Mouse (Mus musculus) heart, embryonic 12.5 days (tissue): ENCODE data around the gene Anapc13. TPM values are rescaled to one million over a fixed set of nuclear protein-coding genes. Genes with fewer than 3 reads are reported as not detected.
A peak's percentile ranks its signal among the peaks of the same experiment; 100 is the strongest.

Experiments
- ATAC-seq: fragments of 200-750 bp; cut with Nextera tagmentation; 2 replicates; pipeline ENCODE4 v1.8.0; 2017; ENCODE audit warnings: moderate TSS enrichment, moderate library complexity; ENCODE audit not compliant: insufficient number of reproducible peaks, low FRiP score
- H3K27ac ChIP-seq: fragments of 300-500 bp; sonication (generic); 2 replicates; pipeline ENCODE4 v1.5.1; 2016; ENCODE audit warnings: mild to moderate bottlenecking, moderate library complexity; ENCODE audit not compliant: poor library complexity, severe bottlenecking
- H3K27me3 ChIP-seq: fragments of 300-500 bp; sonication (generic); replicated peaks from 2 replicates; pipeline ENCODE4 v1.6.1; 2016; ENCODE audit warnings: mild to moderate bottlenecking, moderate library complexity
- H3K36me3 ChIP-seq: fragments of 300-500 bp; sonication (generic); 2 replicates; pipeline ENCODE4 v1.6.1; 2016; ENCODE audit warnings: mild to moderate bottlenecking, moderate library complexity
- H3K4me1 ChIP-seq: fragments of 300-500 bp; sonication (generic); replicated peaks from 2 replicates; pipeline ENCODE4 v1.6.1; 2016; ENCODE audit warnings: mild to moderate bottlenecking
- H3K4me2 ChIP-seq: fragments of 300-500 bp; sonication (generic); 2 replicates; pipeline ENCODE4 v1.6.1; 2016; ENCODE audit warnings: mild to moderate bottlenecking, moderate library complexity
- H3K4me3 ChIP-seq: fragments of 300-500 bp; sonication (generic); 2 replicates; pipeline ENCODE4 v1.5.1; 2016; ENCODE audit warnings: mild to moderate bottlenecking
- H3K9ac ChIP-seq: fragments of 300-500 bp; sonication (generic); 2 replicates; pipeline ENCODE4 v1.6.1; 2016; ENCODE audit warnings: mild to moderate bottlenecking, moderate library complexity
- H3K9me3 ChIP-seq: fragments of 300-500 bp; sonication (generic); replicated peaks from 2 replicates; pipeline ENCODE4 v1.6.1; 2016; ENCODE audit warnings: mild to moderate bottlenecking, moderate library complexity
- WGBS: fragments of 180-500 bp; shearing (Covaris S2); methylation state at CpG from one replicate; pipeline ENCODE4 v1.1.7; 2016; 5-methylcytosine and 5-hydroxymethylcytosine counted together
- polyA plus RNA-seq: library from polyadenylated mRNA; unstranded; fragments of >200 nt; fragmentation: Nextera tagmentation; extraction: Ambion mirVana; gene quantifications from 2 replicates; pipeline ENCODE4 v1.2.1, GENCODE M21; 2016

The Anapc13 gene
- polyA plus RNA-seq, 1 experiment from 2014 or later, result 227 TPM

- Histone ChIP-seq H3K4me3 (no peak overlapping the region), H3K36me3 (peaks cover 44% of the 10 kb centered on the region), H3K9ac (no peak overlapping the region), H3K4me2 (no peak overlapping the region), H3K27me3 (no peaks in the 10 kb centered on the region), H3K27ac (no peak overlapping the region), H3K9me3 (0 out of 2 replicates have a peak, but pooled peaks cover 3% of the 10 kb centered on the region), H3K4me1 (peaks cover 13% of the 10 kb centered on the region; the same call in 1 of the 2 replicates)
- no peak for ATAC-seq
- WGBS, result 91% methylated on average over 3 of the region's 3 CpGs
These were observed 16.9 kb upstream of the Anapc13 start for GRCm38 (mm10) chr9:102609221-102609620.

- WGBS, result 30% methylated on average over 3 of the region's 3 CpGs
- no peak for ATAC-seq
These were observed 11.0 kb upstream of the Anapc13 start for GRCm38 (mm10) chr9:102615071-102615470.

GRCm38 (mm10) chr9:102616267-102616666 is 9.8 kb upstream of the Anapc13 start:
- Histone ChIP-seq H3K4me3 (no peak overlapping the region), H3K4me2 (no peak overlapping the region), H3K4me1 (peaks cover 26% of the 10 kb centered on the region), H3K9me3 (0 out of 2 replicates have a peak, but pooled peaks cover 3% of the 10 kb centered on the region), H3K36me3 (peaks cover 27% of the 10 kb centered on the region), H3K9ac (no peak overlapping the region), H3K27me3 (no peaks in the 10 kb centered on the region), H3K27ac (no peak overlapping the region)
- ATAC-seq, result 0 out of 2 replicates have a peak, but pooled peaks have one; percentile 45
- WGBS, result 55% methylated on average over 9 of the region's 9 CpGs

More at GRCm38 (mm10) chr9:102615071-102615470, 11.0 kb upstream of the Anapc13 start:
- H3K4me2 ChIP-seq, result no peak overlapping the region
- H3K4me1 ChIP-seq, result peaks cover 26% of the 10 kb centered on the region
- H3K9ac ChIP-seq, result no peak overlapping the region
- H3K27ac ChIP-seq, result peak overlapping the region; percentile 11; the same call in 1 of the 2 replicates
- no peak overlapping the region for H3K4me3 ChIP-seq
- H3K36me3 ChIP-seq, result peaks cover 38% of the 10 kb centered on the region
- H3K27me3 ChIP-seq, result no peaks in the 10 kb centered on the region
- H3K9me3 ChIP-seq, result 0 out of 2 replicates have a peak, but pooled peaks cover 3% of the 10 kb centered on the region

- H3K27ac ChIP-seq, result no peak overlapping the region
- H3K36me3 ChIP-seq, result peaks cover 9% of the 10 kb centered on the region
- peaks cover 24% of the 10 kb centered on the region for H3K4me1 ChIP-seq
- H3K9me3 ChIP-seq, result no peaks in the 10 kb centered on the region
- H3K9ac ChIP-seq, result no peak overlapping the region
- ATAC-seq, result no peak
- WGBS, result 53% methylated on average over 5 of the region's 5 CpGs
- H3K4me2 ChIP-seq, result no peak overlapping the region
- no peaks in the 10 kb centered on the region for H3K27me3 ChIP-seq
- H3K4me3 ChIP-seq, result no peak overlapping the region
These were observed 4.7 kb upstream of the Anapc13 start for GRCm38 (mm10) chr9:102621385-102621784.

- Histone ChIP-seq H3K27me3 (no peaks in the 10 kb centered on the region), H3K9me3 (no peaks in the 10 kb centered on the region), H3K9ac (no peak overlapping the region), H3K27ac (no peak overlapping the region), H3K4me3 (no peak overlapping the region), H3K4me1 (peaks cover 26% of the 10 kb centered on the region), H3K4me2 (no peak overlapping the region), H3K36me3 (peaks cover 9% of the 10 kb centered on the region)
- 30% methylated on average over 5 of the region's 5 CpGs for WGBS
- no peak for ATAC-seq
These were observed 3.8 kb upstream of the Anapc13 start for GRCm38 (mm10) chr9:102622192-102622857.

- no peak overlapping the region for H3K27ac ChIP-seq
These were observed 3.2 kb upstream of the Anapc13 start for GRCm38 (mm10) chr9:102622876-102623275.

GRCm38 (mm10) chr9:102623581-102623980 is 2.5 kb upstream of the Anapc13 start:
- Histone ChIP-seq H3K9ac (no peak overlapping the region), H3K4me2 (no peak overlapping the region), H3K27me3 (no peaks in the 10 kb centered on the region), H3K9me3 (no peaks in the 10 kb centered on the region), H3K4me1 (peaks cover 36% of the 10 kb centered on the region), H3K27ac (no peak overlapping the region), H3K36me3 (peaks cover 4% of the 10 kb centered on the region; the same call in 1 of the 2 replicates), H3K4me3 (no peak overlapping the region)
- ATAC-seq, result no peak
- WGBS, result 92% methylated on average over 7 of the region's 7 CpGs

More at GRCm38 (mm10) chr9:102622876-102623275, 3.2 kb upstream of the Anapc13 start:
- no peaks in the 10 kb centered on the region for H3K27me3 ChIP-seq
- no peak overlapping the region for H3K4me2 ChIP-seq
- no peak overlapping the region for H3K9ac ChIP-seq
- peaks cover 31% of the 10 kb centered on the region for H3K4me1 ChIP-seq
- ATAC-seq, result no peak
- no peaks in the 10 kb centered on the region for H3K9me3 ChIP-seq
- 83% methylated on average over 6 of the region's 6 CpGs for WGBS
- H3K4me3 ChIP-seq, result no peak overlapping the region
- H3K36me3 ChIP-seq, result peaks cover 9% of the 10 kb centered on the region

GRCm38 (mm10) chr9:102625401-102625982 is 604 bp upstream of the Anapc13 start:
- peak overlapping the region; percentile 95 for H3K27ac ChIP-seq
- peaks cover 5% of the 10 kb centered on the region; the same call in 1 of the 2 replicates for H3K36me3 ChIP-seq
- peak overlapping the region; percentile 99 for H3K9ac ChIP-seq
- ATAC-seq, result no peak
- 2% methylated on average over 27 of the region's 27 CpGs for WGBS
- H3K4me2 ChIP-seq, result peak overlapping the region; percentile 78
- peak overlapping the region; percentile 85 for H3K4me3 ChIP-seq
- H3K9me3 ChIP-seq, result no peaks in the 10 kb centered on the region
- H3K27me3 ChIP-seq, result no peaks in the 10 kb centered on the region
- H3K4me1 ChIP-seq, result peaks cover 29% of the 10 kb centered on the region

- Histone ChIP-seq H3K4me1 (peaks cover 29% of the 10 kb centered on the region), H3K36me3 (peaks cover 10% of the 10 kb centered on the region), H3K27ac (peak overlapping the region; percentile 95), H3K4me2 (peak overlapping the region; percentile 78), H3K9ac (peak overlapping the region; percentile 99), H3K27me3 (no peaks in the 10 kb centered on the region), H3K9me3 (no peaks in the 10 kb centered on the region), H3K4me3 (peak overlapping the region; percentile 85)
- no peak for ATAC-seq
- WGBS, result 0% methylated on average over 9 of the region's 9 CpGs
These were observed 736 bp downstream of the Anapc13 start for GRCm38 (mm10) chr9:102626839-102627225.

- H3K4me2 ChIP-seq, result peak overlapping the region; percentile 78
- no peak for ATAC-seq
- peak overlapping the region; percentile 95 for H3K27ac ChIP-seq
- H3K9me3 ChIP-seq, result no peaks in the 10 kb centered on the region
- H3K36me3 ChIP-seq, result peaks cover 15% of the 10 kb centered on the region
- H3K4me3 ChIP-seq, result peak overlapping the region; percentile 85
- H3K4me1 ChIP-seq, result peaks cover 32% of the 10 kb centered on the region
- H3K9ac ChIP-seq, result peak overlapping the region; percentile 99
- whole genome bisulfite sequencing, result 75% methylated on average over 7 of the region's 7 CpGs
- no peaks in the 10 kb centered on the region for H3K27me3 ChIP-seq
These were observed 1.3 kb downstream of the Anapc13 start for GRCm38 (mm10) chr9:102627442-102627841.

GRCm38 (mm10) chr9:102629052-102629451 is 3.0 kb downstream of the Anapc13 start:
- H3K9me3 ChIP-seq, result no peaks in the 10 kb centered on the region
- no peaks in the 10 kb centered on the region for H3K27me3 ChIP-seq
- no peak for ATAC-seq
- H3K27ac ChIP-seq, result no peak overlapping the region
- H3K36me3 ChIP-seq, result peaks cover 15% of the 10 kb centered on the region
- H3K9ac ChIP-seq, result peak overlapping the region; percentile 20; the same call in 1 of the 2 replicates
- no peak overlapping the region for H3K4me3 ChIP-seq
- WGBS, result 51% methylated on average over 7 of the region's 7 CpGs
- peaks cover 37% of the 10 kb centered on the region for H3K4me1 ChIP-seq
- no peak overlapping the region for H3K4me2 ChIP-seq
